Mouse (Mus musculus) midbrain, postnatal 0 days (tissue): ENCODE results near the gene Tspyl4. TPM values are rescaled to one million over a fixed set of nuclear protein-coding genes. Genes with fewer than 3 reads are reported as not detected.
A peak's percentile ranks its signal among the peaks of the same experiment; 100 is the strongest.

Source experiments
- ATAC-seq: fragments of 200-750 bp; cut with Nextera tagmentation; 2 replicates; pipeline ENCODE4 v1.8.0; 2017; ENCODE audit warnings: moderate number of reproducible peaks, mild to moderate bottlenecking, moderate TSS enrichment, moderate library complexity; ENCODE audit not compliant: low FRiP score
- DNase-seq: peaks from one replicate; pipeline ENCODE4 v3.0.0-alpha.2; 2015; ENCODE audit warnings: low spot score
- H3K27ac ChIP-seq: fragments of 300-500 bp; sonication (generic); 2 replicates; pipeline ENCODE4 v1.5.1; 2014; ENCODE audit warnings: low read depth, mild to moderate bottlenecking, low read length, mixed read lengths
- H3K27me3 ChIP-seq: fragments of 300-500 bp; sonication (generic); 2 replicates; pipeline ENCODE4 v1.6.1; 2014; ENCODE audit warnings: low read length, control low read depth, mixed read lengths; ENCODE audit not compliant: insufficient read depth
- H3K36me3 ChIP-seq: fragments of 300-500 bp; sonication (generic); 2 replicates; pipeline ENCODE4 v1.6.1; 2014; ENCODE audit warnings: low read length, control low read depth, mixed read lengths; ENCODE audit not compliant: insufficient read depth
- H3K4me1 ChIP-seq: fragments of 300-500 bp; sonication (generic); 2 replicates; pipeline ENCODE4 v1.6.1; 2014; ENCODE audit warnings: mild to moderate bottlenecking, control low read depth, antibody characterized with exemption, low read length, mixed read lengths; ENCODE audit not compliant: insufficient read depth
- H3K4me2 ChIP-seq: fragments of 300-500 bp; sonication (generic); 2 replicates; pipeline ENCODE4 v1.6.1; 2014; ENCODE audit warnings: low read depth, mild to moderate bottlenecking, low read length, mixed read lengths; ENCODE audit not compliant: poor library complexity, severe bottlenecking
- H3K4me3 ChIP-seq: fragments of 300-500 bp; sonication (generic); 2 replicates; pipeline ENCODE4 v1.5.1; 2014; ENCODE audit warnings: low read depth, mild to moderate bottlenecking, low read length, moderate library complexity
- H3K9ac ChIP-seq: fragments of 300-500 bp; sonication (generic); replicated peaks from 2 replicates; pipeline ENCODE4 v1.6.1; 2014; ENCODE audit warnings: mild to moderate bottlenecking, low read length, moderate library complexity, mixed read lengths; ENCODE audit not compliant: poor library complexity, severe bottlenecking
- H3K9me3 ChIP-seq: fragments of 300-500 bp; sonication (generic); 2 replicates; pipeline ENCODE4 v1.6.1; 2016; ENCODE audit warnings: low read length, control low read depth
- CTCF ChIP-seq: IDR thresholded peaks from 2 replicates; pipeline ENCODE4 v1.5.1; 2016; ENCODE audit warnings: antibody characterized with exemption, mild to moderate bottlenecking
- WGBS: fragments of 180-500 bp; shearing (Covaris S2); extraction: QIAGEN DNeasy Blood & Tissue Kit; methylation state at CpG from one replicate; pipeline ENCODE4 v1.1.7; 2014; 5-methylcytosine and 5-hydroxymethylcytosine counted together
- polyA plus RNA-seq: library from polyadenylated mRNA; unstranded; fragments of >200 nt; fragmentation: Nextera tagmentation; extraction: Ambion mirVana; gene quantifications from 2 replicates; pipeline ENCODE4 v1.2.1, GENCODE M21; 2015
- total RNA-seq: library from RNA; depleted of rRNA; stranded (reverse); fragments of >200 nt; gene quantifications from 2 replicates; pipeline ENCODE4 v1.2.3, GENCODE M21; 2014; rRNA removed

The Tspyl4 gene
- total and polyA plus RNA-seq, 2 experiments from 2014 or later: 510 to 579 TPM

DNA sequence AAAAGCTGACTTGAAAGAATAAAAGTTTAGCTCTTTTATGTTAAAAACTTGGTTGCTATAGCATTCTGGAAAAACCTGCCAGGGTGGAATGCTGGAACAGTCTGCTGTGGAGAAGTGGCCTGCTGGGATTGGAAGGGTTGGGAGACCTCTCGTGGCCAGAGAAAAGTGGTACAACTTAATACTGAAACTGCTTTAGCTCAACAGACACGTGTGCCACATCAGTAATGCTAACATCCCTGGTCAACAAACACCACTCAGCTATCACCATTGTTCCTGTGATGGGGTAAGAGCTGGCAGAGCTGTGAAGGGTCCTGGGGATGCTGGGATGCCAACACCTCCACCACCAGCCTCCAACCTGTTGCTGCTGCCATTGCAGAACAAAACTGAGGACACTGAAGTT lies 31.1 kb downstream of the Tspyl4 start:
- Histone ChIP-seq H3K4me2 (no peak overlapping the region), H3K27me3 (no peaks in the 10 kb centered on the region), H3K9ac (no peak overlapping the region), H3K9me3 (no peaks in the 10 kb centered on the region), H3K36me3 (no peaks in the 10 kb centered on the region), H3K4me1 (no peaks in the 10 kb centered on the region), H3K4me3 (no peak overlapping the region), H3K27ac (no peak overlapping the region)
- 3% methylated on average over 2 of the region's 2 CpGs for WGBS
- ATAC-seq (peak; percentile 83), DNase-seq (peak; percentile 77)
- peak; percentile 86 for TF ChIP-seq CTCF

DNA sequence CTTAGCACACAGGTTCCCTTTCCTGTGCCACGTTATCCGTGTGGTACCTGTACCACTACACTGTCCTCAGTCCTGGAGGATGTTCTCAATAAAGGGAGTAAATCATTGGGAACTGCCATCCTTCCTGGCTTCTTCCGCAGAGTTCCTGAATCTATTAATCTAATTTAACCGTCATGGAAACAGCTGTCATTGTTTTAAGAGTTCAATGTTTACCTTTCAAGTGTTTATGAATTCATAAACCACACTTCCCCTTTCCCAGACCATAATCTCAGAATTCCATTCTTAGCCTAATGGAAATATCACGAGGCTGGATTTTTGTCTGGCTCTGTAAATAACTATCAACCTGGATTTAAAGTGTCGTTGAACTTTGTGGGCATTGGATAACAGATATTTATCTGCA lies 43.8 kb downstream of the Tspyl4 start:
- H3K27ac ChIP-seq: no peak overlapping the region
- DNase-seq: no peak
- no peak overlapping the region for H3K4me2 ChIP-seq
- TF ChIP-seq CTCF: no peak
- no peak overlapping the region for H3K4me3 ChIP-seq
- no peaks in the 10 kb centered on the region for H3K4me1 ChIP-seq
- no peaks in the 10 kb centered on the region for H3K27me3 ChIP-seq
- no peaks in the 10 kb centered on the region for H3K9me3 ChIP-seq
- no peaks in the 10 kb centered on the region for H3K36me3 ChIP-seq
- 77% methylated on average over 6 of the region's 6 CpGs for WGBS
- no peak for ATAC-seq
- H3K9ac ChIP-seq: no peak overlapping the region

GRCm38 (mm10) chr10:34341886-34342285 lies 44.6 kb downstream of the Tspyl4 start:
- Histone ChIP-seq H3K4me2 (no peak overlapping the region), H3K9ac (no peak overlapping the region), H3K9me3 (no peaks in the 10 kb centered on the region), H3K27me3 (no peaks in the 10 kb centered on the region), H3K4me1 (no peaks in the 10 kb centered on the region), H3K4me3 (no peak overlapping the region), H3K36me3 (no peaks in the 10 kb centered on the region), H3K27ac (no peak overlapping the region)
- no peak for TF ChIP-seq CTCF
- no peak for DNase-seq
- ATAC-seq: no peak
- 85% methylated on average over 1 of the region's 1 CpGs for whole genome bisulfite sequencing

Other genes starting within 250 kb of the Tspyl4 start
- gene Calhm5, start 200.9 kb upstream of the Tspyl4 start, total RNA-seq: 0.60 and 1.0 TPM in 2 replicates
- 0.86 and 0.91 TPM in 2 replicates for gene Calhm5, start 200.9 kb upstream of the Tspyl4 start, polyA plus RNA-seq
- gene Calhm6, start 169.5 kb upstream of the Tspyl4 start, total RNA-seq: 0.44 TPM in 1 of 2 replicates, not detected in the other
- gene Calhm6, start 169.5 kb upstream of the Tspyl4 start, polyA plus RNA-seq: 1.1 and 1.2 TPM in 2 replicates
- 19.7 and 37.4 TPM in 2 replicates for gene Dse, start 89.7 kb upstream of the Tspyl4 start, total RNA-seq
- 5.9 and 7.0 TPM in 2 replicates for gene Dse, start 89.7 kb upstream of the Tspyl4 start, polyA plus RNA-seq
- gene Tspyl1, start 15.3 kb upstream of the Tspyl4 start, total RNA-seq: 93.3 and 94.2 TPM in 2 replicates
- 129 and 139 TPM in 2 replicates for gene Tspyl1, start 15.3 kb upstream of the Tspyl4 start, polyA plus RNA-seq
- 0.19 and 0.60 TPM in 2 replicates for gene Col10a1, start 92.5 kb downstream of the Tspyl4 start, total RNA-seq
- 0.10 and 0.11 TPM in 2 replicates for gene Col10a1, start 92.5 kb downstream of the Tspyl4 start, polyA plus RNA-seq
- 0.93 and 1.6 TPM in 2 replicates for gene Nt5dc1, start 121.1 kb downstream of the Tspyl4 start, total RNA-seq
- gene Nt5dc1, start 121.1 kb downstream of the Tspyl4 start, polyA plus RNA-seq: 1.5 and 2.6 TPM in 2 replicates
- gene Frk, start 186.0 kb downstream of the Tspyl4 start, total RNA-seq: 0.52 and 0.71 TPM in 2 replicates
- 0.41 and 0.64 TPM in 2 replicates for gene Frk, start 186.0 kb downstream of the Tspyl4 start, polyA plus RNA-seq